In genomic region chr3:146059356-146059926, GRCm38 (mm10) we compare ENCODE assay signal across 18 mouse cellular contexts. TPM values are rescaled to one million over a fixed set of nuclear protein-coding genes. Genes with fewer than 3 reads are reported as not detected.
DNase-seq lines count a peak whose midpoint lies in the region; ATAC-seq and TF ChIP-seq lines count a peak whose summit lies in the region.
"Had no signal": no experiment of that assay in that cellular context is flagged by ENCODE, and none has a peak within 500 bp of the region (broad histone marks: within the 10 kb centered on the region; RNA-seq: fewer than 3 reads in every experiment).

No protein-coding gene starts in this region.

- H3K4me3 ChIP-seq in embryonic facial prominence, embryonic 11.5 days (ENCODE audit: low read depth, low read length), result no peak overlapping the region
- H3K4me3 ChIP-seq in embryonic facial prominence, embryonic 10.5 days, result no peak overlapping the region
- peak overlapping the region; percentile 3 for H3K4me3 ChIP-seq in lung, adult 2 months (replicated peaks; ENCODE audit: extremely low read depth, low read depth, low read length)
- peak overlapping the region; percentile 34 for H3K4me3 ChIP-seq in megakaryocyte, embryonic 14.5 days (replicated peaks)
- H3K4me3 ChIP-seq: heart, embryonic 13.5 days; intestine, embryonic 15.5 days had no signal

- TF ChIP-seq CTCF in lung, adult 2 months (IDR thresholded peaks at IDR 0.05; ENCODE audit: insufficient read depth, low read length), result no peak

- no peaks in the 10 kb centered on the region for H3K9me3 ChIP-seq in embryonic facial prominence, embryonic 11.5 days (replicated peaks; ENCODE audit: control insufficient read depth, low read length)
- no peaks in the 10 kb centered on the region for H3K9me3 ChIP-seq in embryonic facial prominence, embryonic 10.5 days
- H3K9me3 ChIP-seq in megakaryocyte, embryonic 14.5 days, result no peaks in the 10 kb centered on the region
- H3K9me3 ChIP-seq: heart, embryonic 13.5 days; intestine, embryonic 15.5 days had no signal

- H3K27me3 ChIP-seq in embryonic facial prominence, embryonic 11.5 days (ENCODE audit: control insufficient read depth, insufficient read depth, low read length), result no peaks in the 10 kb centered on the region
- H3K27me3 ChIP-seq in embryonic facial prominence, embryonic 10.5 days (replicated peaks; ENCODE audit: low read depth, poor library complexity, severe bottlenecking), result 0 out of 2 replicates have a peak, but pooled peaks cover 9% of the 10 kb centered on the region
- peaks cover 20% of the 10 kb centered on the region for H3K27me3 ChIP-seq in megakaryocyte, embryonic 14.5 days (replicated peaks)
- H3K27me3 ChIP-seq: intestine, embryonic 15.5 days had no signal

- WGBS in embryonic facial prominence, embryonic 11.5 days, result 78% methylated on average over 15 of the region's 15 CpGs
- WGBS in embryonic facial prominence, embryonic 10.5 days, result 81% methylated on average over 15 of the region's 15 CpGs
- 60% methylated on average over 15 of the region's 15 CpGs for WGBS in lung, adult 2 months

- no peak for DNase-seq in embryonic facial prominence, embryonic 11.5 days (ENCODE audit: low spot score)
- DNase-seq in embryonic facial prominence, embryonic 10.5 days (ENCODE audit: low spot score), result no peak
- DNase-seq in lung, adult 2 months, result no peak
- no peak for DNase-seq in lung, postnatal 10 days
- DNase-seq in thymus, postnatal 14 days, result peak; percentile 5
- DNase-seq in thymus, adult 18-20 months, result no peak
- no peak for DNase-seq in kidney, postnatal 14 days
- DNase-seq: adrenal gland, adult 8-10 months; cerebellum, adult 8-10 months; heart, adult 18-20 months; lung, embryonic 14.5 days; right cerebral cortex, postnatal 4 days had no signal

- H3K36me3 ChIP-seq in embryonic facial prominence, embryonic 11.5 days (replicated peaks; ENCODE audit: control insufficient read depth, insufficient read depth, low read depth, low read length), result no peaks in the 10 kb centered on the region
- H3K36me3 ChIP-seq in embryonic facial prominence, embryonic 10.5 days (replicated peaks), result no peaks in the 10 kb centered on the region
- no peaks in the 10 kb centered on the region for H3K36me3 ChIP-seq in megakaryocyte, embryonic 14.5 days (replicated peaks; ENCODE audit: low read length)
- H3K36me3 ChIP-seq: heart, embryonic 13.5 days; intestine, embryonic 15.5 days had no signal

- 0 out of 2 replicates have a peak, but pooled peaks have one; percentile 23 for ATAC-seq in embryonic facial prominence, embryonic 11.5 days (replicated peaks; ENCODE audit: insufficient number of reproducible peaks, low FRiP score, low TSS enrichment, low read depth)
- ATAC-seq: forebrain, embryonic 16.5 days; intestine, embryonic 15.5 days had no signal

- H3K4me1 ChIP-seq in embryonic facial prominence, embryonic 11.5 days (ENCODE audit: control insufficient read depth, insufficient read depth, low read length), result no peaks in the 10 kb centered on the region
- H3K4me1 ChIP-seq in embryonic facial prominence, embryonic 10.5 days, result peaks cover 6% of the 10 kb centered on the region
- H3K4me1 ChIP-seq in lung, adult 2 months (ENCODE audit: control insufficient read depth, insufficient read depth, low read length), result no peaks in the 10 kb centered on the region
- peaks cover 5% of the 10 kb centered on the region for H3K4me1 ChIP-seq in megakaryocyte, embryonic 14.5 days
- H3K4me1 ChIP-seq: heart, embryonic 13.5 days; intestine, embryonic 15.5 days had no signal

- H3K4me2 ChIP-seq in embryonic facial prominence, embryonic 11.5 days (ENCODE audit: low read depth, low read length), result no peak overlapping the region
- H3K4me2 ChIP-seq: heart, embryonic 13.5 days; hindbrain, embryonic 14.5 days; intestine, embryonic 15.5 days; lung, embryonic 14.5 days had no signal

- H3K9ac ChIP-seq in embryonic facial prominence, embryonic 11.5 days (replicated peaks; ENCODE audit: low read length), result no peak overlapping the region
- H3K9ac ChIP-seq: heart, embryonic 13.5 days; hindbrain, embryonic 14.5 days; intestine, embryonic 15.5 days; lung, embryonic 14.5 days had no signal

- no peak overlapping the region for H3K27ac ChIP-seq in embryonic facial prominence, embryonic 11.5 days (replicated peaks; ENCODE audit: low read depth, low read length)
- H3K27ac ChIP-seq in embryonic facial prominence, embryonic 10.5 days (replicated peaks), result no peak overlapping the region
- H3K27ac ChIP-seq: heart, embryonic 13.5 days; hindbrain, embryonic 14.5 days; intestine, embryonic 15.5 days had no signal

- TF ChIP-seq POLR2A in lung, adult 2 months (IDR thresholded peaks at IDR 0.05; ENCODE audit: borderline replicate concordance, extremely low read depth, low read depth, low read length), result no peak

RNA-seq across cellular contexts. Expression of gene Wdr63, which starts 48.5 kb away (rescaled TPM):
- polyA plus RNA-seq in embryonic facial prominence, embryonic 11.5 days (2014; fragmentation: Nextera tagmentation; extraction: Ambion mirVana), result 0.50 TPM in 1 of 2 replicates, not detected in the other
- polyA plus RNA-seq in embryonic facial prominence, embryonic 10.5 days (2016; fragmentation: Nextera tagmentation; extraction: Ambion mirVana), result 0.24 and 0.40 TPM in 2 replicates
- polyA plus RNA-seq in lung, adult 2 months (2012; rRNA removed), result 4.5 and 7.1 TPM in 2 replicates
- polyA plus RNA-seq in megakaryocyte, embryonic 14.5 days (2012; ENCODE audit: insufficient read depth, low replicate concordance), result not detected in 2 replicates
- polyA plus RNA-seq: heart, embryonic 13.5 days; lung, embryonic 14.5 days had no signal

RNA-seq across cellular contexts. Expression of gene Mcoln3, which starts 57.8 kb away (rescaled TPM):
- polyA plus RNA-seq in embryonic facial prominence, embryonic 11.5 days (2014; fragmentation: Nextera tagmentation; extraction: Ambion mirVana), result 8.6 and 9.2 TPM in 2 replicates
- 8.7 and 8.8 TPM in 2 replicates for polyA plus RNA-seq in embryonic facial prominence, embryonic 10.5 days (2016; fragmentation: Nextera tagmentation; extraction: Ambion mirVana)
- 9.0 and 12.3 TPM in 2 replicates for polyA plus RNA-seq in lung, adult 2 months (2012; rRNA removed)
- polyA plus RNA-seq in megakaryocyte, embryonic 14.5 days (2012; ENCODE audit: insufficient read depth, low replicate concordance), result 0.39 TPM in 1 of 2 replicates, not detected in the other
- polyA plus RNA-seq: liver, adult 2 months had no signal

Comparison
In these comparisons a context has a peak if more than half of its experiments do, and no peak if none do; other contexts are left out.
1. H3K4me3 ChIP-seq: peak in lung, adult 2 months (single experiment) and megakaryocyte, embryonic 14.5 days (single experiment); none in embryonic facial prominence, embryonic 11.5 days (single experiment) and embryonic facial prominence, embryonic 10.5 days (single experiment).